Mouse (Mus musculus): ENCODE data around the gene Bcas3.

Gene Bcas3

GRCm38 (mm10) chr11:85850758-85851157 lies 497.8 kb downstream of the Bcas3 start:
- no peak for DNase-seq

- no peak for DNase-seq
These were observed 505.2 kb downstream of the Bcas3 start for GRCm38 (mm10) chr11:85857997-85858698.

GRCm38 (mm10) chr11:85864363-85864762 lies 511.4 kb downstream of the Bcas3 start:
- no peak for DNase-seq
